Mouse (Mus musculus) brown adipose tissue, adult 24 weeks (tissue): ENCODE measurements at regions not wholly inside any gene's neighbourhood (a gene's known extent, or its start where the extent isn't known, plus 50 kb on each side); places are given as distances from the start of the nearest gene placed in this dataset.

Experiments used
- H3K27ac ChIP-seq: fragments of 200-500 bp; replicated peaks from 2 replicates; pipeline ENCODE4 v1.5.1; 2012; ENCODE audit warnings: low read depth, mild to moderate bottlenecking, low read length
- H3K4me1 ChIP-seq: fragments of 200-500 bp; 2 replicates; pipeline ENCODE4 v1.6.1; 2012; ENCODE audit warnings: low read length, mixed read lengths; ENCODE audit not compliant: control insufficient read depth, insufficient read depth, insufficient read length
- H3K4me3 ChIP-seq: fragments of 200-500 bp; 2 replicates; pipeline ENCODE4 v1.5.1; 2012; ENCODE audit warnings: low read depth, mild to moderate bottlenecking, low read length, moderate library complexity; ENCODE audit not compliant: insufficient read depth

DNA sequence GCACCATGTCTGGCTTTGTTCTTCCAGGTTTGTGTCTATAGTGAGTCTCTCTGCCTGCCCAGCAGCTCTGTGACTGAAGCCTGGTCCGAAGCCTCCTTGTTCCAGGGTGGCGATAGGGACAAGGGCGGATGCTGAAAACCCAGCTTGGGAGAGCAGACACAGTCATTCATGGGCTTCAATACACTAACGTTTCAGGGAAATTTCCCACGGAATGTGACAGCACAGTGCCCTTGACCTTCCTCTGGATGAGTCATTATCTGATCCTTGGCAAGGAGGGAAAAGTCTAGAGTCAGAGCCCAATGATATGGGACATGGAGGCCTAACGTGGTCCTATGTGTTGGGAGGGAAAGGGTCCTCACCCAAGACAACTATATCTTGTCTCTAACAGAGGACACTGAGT, 298.1 kb upstream of the Kcnab2 start:
- H3K4me1 ChIP-seq: no peaks in the 10 kb centered on the region
- no peak overlapping the region for H3K4me3 ChIP-seq

DNA sequence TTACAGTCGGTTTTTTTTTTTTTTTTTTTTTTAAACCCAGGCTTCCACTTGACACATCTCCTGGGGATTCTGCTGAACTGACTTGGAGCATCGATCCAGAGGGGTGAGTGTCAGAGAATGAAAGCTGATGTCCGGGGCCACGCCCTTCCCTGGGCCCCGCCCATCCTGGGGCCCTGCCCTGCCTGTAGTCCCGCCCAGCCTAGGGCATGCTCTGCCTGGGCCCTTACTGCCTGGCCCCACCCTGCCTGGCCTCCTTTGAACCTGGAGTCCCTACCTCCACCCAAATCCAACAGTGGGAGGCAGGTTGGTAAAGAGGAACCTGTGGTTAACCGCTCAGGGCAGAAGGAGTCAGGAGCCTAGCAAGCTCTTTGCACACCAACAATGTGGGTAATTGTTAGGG, 293.7 kb upstream of the Kcnab2 start:
- Histone ChIP-seq H3K27ac (no peak overlapping the region), H3K4me3 (no peak overlapping the region), H3K4me1 (no peaks in the 10 kb centered on the region)

More for the DNA sequence above, 298.1 kb upstream of the Kcnab2 start:
- no peak overlapping the region for H3K27ac ChIP-seq

DNA sequence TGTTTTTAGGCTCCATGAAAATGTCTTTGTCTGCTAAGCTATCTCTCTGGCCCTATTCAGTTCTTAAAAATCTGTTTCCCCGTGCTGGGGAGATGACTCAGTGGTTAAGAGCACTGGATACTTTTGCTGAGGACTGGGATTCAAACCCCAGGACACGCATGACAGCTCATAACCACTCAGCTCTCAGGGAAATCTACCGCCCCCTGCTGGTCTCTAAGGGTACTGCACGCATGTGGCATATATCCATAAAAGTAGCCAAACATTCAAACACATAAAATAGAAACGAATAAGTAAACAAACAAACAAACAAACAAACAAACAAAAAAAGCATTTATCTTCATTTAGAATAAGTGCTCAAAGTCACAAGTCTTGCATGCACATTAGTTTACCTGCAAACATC, 289.7 kb upstream of the Kcnab2 start:
- no peak overlapping the region for H3K27ac ChIP-seq
- H3K4me1 ChIP-seq: no peaks in the 10 kb centered on the region
- no peak overlapping the region for H3K4me3 ChIP-seq

DNA sequence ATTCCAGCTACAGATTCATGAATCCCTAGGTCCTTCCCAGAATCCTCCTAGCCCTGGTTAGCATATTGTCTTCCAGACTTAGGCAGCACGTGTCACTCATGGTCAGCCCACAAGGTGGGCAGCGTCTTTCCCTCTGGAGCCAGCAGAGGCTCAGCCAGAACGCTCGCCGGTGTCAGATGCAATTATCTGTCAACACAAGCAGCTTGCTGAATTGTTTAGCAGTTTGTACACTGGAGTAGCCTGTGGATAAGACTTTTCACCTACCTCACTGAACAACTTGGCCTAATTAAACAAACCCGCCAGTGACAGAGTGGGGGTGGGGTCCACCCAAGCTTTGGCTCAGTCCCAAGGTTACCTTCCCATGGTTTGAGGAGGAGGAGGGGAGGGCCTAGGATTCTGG, 285.4 kb upstream of the Kcnab2 start:
- H3K4me1 ChIP-seq: no peaks in the 10 kb centered on the region
- no peak overlapping the region for H3K27ac ChIP-seq
- no peak overlapping the region for H3K4me3 ChIP-seq

DNA sequence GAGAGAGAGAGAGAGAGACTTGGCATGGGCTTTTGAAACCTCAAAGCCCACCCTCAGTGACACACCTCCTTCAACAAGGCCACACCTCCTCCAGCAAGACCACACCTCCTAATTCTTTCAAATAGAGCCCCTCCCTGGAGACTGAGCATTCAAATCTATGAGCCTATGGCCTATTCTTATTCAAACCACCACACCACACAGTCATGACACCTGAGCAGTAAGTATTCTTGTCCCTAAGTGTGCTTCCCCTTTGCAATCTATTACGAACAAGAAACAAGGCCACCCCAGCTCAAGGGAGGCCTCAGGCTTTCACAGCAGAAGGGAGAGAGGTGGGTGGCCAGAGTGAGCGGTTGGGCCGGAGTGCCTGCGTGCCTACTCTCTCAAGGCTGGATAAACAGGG, 284.9 kb upstream of the Kcnab2 start:
- Histone ChIP-seq H3K27ac (no peak overlapping the region), H3K4me1 (no peaks in the 10 kb centered on the region), H3K4me3 (no peak overlapping the region)

DNA sequence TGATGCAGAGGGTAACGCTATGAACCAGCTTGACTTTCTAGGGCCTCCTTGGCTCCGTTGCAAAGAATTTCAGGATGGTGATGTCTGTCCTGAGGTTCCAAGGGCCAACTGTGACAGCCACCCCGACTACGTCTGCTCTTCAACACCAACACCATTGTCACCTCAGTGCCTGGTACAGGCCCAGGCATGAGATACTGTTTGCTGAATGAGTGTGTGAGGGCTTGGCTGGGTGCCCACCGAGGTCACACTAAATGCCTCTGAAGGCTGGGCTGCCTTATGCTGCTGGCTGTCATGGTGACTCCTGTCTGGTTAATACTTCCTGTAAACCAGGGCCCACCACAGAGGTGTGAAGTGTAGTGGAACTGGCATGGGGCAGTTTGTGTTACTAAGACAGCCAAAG, 279.5 kb upstream of the Kcnab2 start:
- H3K4me3 ChIP-seq: no peak overlapping the region

DNA sequence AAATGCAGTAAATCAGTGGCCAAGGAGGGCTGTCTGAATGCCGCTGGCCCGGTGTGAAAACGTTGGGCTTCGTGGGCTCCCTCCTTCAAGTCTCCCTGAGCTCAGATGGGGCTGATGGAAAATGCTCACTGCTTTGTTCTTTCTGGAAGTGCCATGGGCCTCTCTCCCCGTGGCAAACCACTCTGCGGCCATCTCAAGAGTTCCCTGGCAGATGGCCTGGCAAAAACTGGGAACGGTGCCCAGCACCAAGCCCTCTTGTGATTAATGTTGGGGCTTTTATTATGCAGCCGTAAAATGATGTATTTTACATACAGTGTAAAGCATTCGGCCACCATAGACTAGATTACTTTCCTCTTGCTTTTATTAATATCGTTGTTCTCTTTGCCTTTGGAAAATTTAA, 278.9 kb upstream of the Kcnab2 start:
- Histone ChIP-seq H3K4me1 (no peaks in the 10 kb centered on the region), H3K4me3 (no peak overlapping the region), H3K27ac (no peak overlapping the region)

More for the DNA sequence above, 279.5 kb upstream of the Kcnab2 start:
- no peaks in the 10 kb centered on the region for H3K4me1 ChIP-seq
- H3K27ac ChIP-seq: no peak overlapping the region

DNA sequence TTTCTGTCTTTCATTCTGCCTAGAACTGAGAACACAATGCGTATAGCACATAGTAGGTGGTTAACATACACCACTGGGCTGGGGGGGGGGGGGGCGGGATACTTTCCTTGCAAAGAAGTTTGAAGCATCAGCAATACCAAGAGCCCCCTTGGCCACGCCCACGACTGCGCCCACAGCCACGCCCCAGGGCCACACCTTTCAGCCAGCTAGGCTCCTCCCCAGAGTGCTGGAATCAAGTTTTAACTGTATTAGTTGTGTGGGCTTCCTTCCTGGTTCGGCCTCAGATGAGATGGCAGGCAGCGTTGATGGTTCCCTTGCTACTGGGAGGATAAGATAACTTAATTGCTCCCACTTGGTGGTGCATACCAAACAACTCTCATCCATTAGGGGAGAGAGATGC, 278.1 kb upstream of the Kcnab2 start:
- no peaks in the 10 kb centered on the region for H3K4me1 ChIP-seq
- H3K27ac ChIP-seq: no peak overlapping the region
- no peak overlapping the region for H3K4me3 ChIP-seq

DNA sequence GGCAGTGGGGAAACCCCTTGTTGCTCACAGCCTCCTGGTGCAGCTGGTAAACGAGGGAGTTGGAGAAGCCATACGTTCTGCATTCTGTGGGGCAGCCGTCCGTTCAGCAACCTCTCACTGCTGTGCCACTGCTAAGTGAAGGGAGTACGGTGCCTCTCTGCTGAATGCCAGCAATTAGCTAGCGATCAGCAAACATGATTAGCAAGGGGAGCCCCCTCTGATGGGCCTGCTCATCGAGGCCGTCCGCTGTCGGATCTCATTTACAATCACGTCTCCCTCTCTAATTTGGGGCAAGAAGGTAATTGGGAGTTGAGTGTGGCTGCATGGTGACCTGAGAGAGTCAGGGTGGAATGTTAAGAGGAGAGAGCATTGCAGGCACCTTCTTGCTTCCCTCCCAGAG, 266.7 kb upstream of the Kcnab2 start:
- Histone ChIP-seq H3K4me1 (no peaks in the 10 kb centered on the region), H3K27ac (no peak overlapping the region)

DNA sequence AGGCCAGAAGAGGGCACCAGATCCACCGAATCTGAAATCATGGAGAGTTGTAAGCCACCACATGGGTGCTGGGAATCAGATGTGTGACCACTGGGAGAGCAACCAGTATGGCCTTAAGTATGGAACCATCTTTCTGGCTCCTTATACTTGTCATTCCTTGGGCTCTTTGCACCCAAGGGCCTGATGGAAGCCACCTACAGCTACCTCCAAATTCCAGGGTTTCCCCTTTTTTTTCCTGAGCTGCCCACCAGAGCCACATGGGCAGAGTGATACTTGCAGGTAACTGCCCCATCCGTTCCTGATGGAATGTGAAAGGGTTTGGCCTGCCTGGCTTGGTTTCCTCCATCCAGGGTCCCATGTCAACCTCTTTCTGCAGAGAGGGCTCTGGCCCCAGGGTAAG, 255.3 kb upstream of the Kcnab2 start:
- Histone ChIP-seq H3K27ac (no peak overlapping the region), H3K4me1 (no peaks in the 10 kb centered on the region), H3K4me3 (no peak overlapping the region)

More for the DNA sequence above, 266.7 kb upstream of the Kcnab2 start:
- H3K4me3 ChIP-seq: no peak overlapping the region

DNA sequence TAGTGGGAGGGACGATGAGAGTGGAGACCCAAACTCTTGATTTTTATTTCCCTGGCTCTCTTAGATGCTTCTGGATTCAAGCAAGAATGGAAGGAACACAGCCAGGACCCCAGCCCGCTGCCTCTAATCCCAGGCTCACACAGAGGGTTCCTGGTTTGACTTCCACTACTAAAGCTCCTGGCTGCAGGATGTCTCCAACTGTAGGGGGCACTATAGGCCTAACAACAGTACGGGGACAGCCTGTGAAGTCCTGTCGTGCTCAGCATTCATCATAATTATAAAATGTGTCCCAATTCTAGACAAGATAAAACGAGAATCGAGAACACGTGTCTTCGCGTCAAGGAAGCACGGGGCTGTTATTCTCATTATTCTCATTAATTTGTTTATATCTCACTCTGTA, 254.3 kb upstream of the Kcnab2 start:
- Histone ChIP-seq H3K4me3 (no peak overlapping the region), H3K27ac (no peak overlapping the region), H3K4me1 (no peaks in the 10 kb centered on the region)

DNA sequence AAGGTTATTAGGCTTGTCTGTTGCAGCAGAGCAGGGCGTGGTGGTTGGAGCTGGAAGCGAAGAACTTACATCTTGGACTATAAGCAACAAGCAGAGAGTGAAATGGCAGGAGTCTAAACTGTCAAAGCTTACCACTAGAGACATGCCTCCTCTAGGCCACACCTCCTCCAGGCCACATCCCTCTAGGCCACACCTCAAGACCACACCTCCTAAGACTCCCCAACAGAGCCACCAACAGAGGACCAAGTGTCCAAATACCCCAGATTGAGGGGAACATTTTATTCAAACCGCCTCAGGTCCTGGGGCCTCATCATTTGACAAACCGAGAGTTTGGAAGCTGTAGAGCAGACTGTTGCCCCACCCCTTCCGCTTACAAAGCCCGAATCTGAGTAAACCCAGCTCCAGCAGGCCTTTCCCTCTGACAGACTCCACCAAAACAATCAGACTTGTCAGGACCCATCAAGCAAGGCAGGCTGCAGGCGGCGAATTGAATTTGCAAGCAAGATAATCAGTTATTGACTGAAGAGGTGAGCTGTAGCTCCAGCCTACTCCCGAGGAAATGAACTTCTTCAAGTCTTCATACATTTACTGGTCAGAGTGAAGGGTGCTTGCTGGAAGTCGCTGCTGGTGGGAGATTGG, 253.5 kb upstream of the Kcnab2 start:
- H3K4me3 ChIP-seq: no peak overlapping the region
- no peaks in the 10 kb centered on the region for H3K4me1 ChIP-seq
- no peak overlapping the region for H3K27ac ChIP-seq

DNA sequence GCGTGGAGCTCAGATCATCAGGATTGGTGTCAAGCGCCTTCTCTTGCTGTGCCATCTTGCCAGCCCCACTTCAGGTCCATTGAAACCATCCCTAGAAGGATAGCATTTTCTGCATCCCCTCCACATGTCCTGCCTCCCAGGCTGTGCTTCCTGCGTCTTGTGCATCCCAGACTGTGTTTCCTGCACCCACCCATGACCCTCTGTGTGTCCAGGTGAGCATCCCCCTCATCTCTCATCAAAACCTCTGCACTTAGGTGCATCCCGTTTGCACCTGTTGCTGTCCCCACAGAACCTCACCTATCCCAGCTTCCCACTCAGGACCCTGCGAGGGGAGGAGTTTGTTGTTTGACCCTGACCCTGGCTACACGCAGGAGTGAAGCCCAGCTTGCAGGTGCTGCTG, 251.8 kb upstream of the Kcnab2 start:
- no peaks in the 10 kb centered on the region for H3K4me1 ChIP-seq
- H3K27ac ChIP-seq: no peak overlapping the region

DNA sequence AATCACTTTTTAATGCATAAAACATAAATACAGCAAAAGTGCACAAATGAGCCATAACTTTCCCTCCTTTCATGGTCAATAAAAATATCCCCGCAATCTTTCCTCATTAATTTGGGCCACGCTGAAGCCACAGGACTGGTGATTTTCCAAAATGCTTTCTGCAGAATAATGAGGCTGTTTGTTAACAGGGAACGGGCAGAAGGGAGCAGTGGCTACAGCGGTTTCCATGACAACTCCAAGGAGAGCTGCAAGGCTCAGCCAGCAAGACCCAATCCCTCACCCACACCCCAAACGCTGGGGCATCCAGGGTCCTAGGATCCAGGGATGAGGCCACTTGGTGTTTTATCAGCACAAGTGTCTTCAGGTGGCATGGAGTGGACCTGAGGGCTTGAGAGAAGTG, 248.2 kb upstream of the Kcnab2 start:
- H3K27ac ChIP-seq: no peak overlapping the region

More for the DNA sequence above, 251.8 kb upstream of the Kcnab2 start:
- H3K4me3 ChIP-seq: no peak overlapping the region

DNA sequence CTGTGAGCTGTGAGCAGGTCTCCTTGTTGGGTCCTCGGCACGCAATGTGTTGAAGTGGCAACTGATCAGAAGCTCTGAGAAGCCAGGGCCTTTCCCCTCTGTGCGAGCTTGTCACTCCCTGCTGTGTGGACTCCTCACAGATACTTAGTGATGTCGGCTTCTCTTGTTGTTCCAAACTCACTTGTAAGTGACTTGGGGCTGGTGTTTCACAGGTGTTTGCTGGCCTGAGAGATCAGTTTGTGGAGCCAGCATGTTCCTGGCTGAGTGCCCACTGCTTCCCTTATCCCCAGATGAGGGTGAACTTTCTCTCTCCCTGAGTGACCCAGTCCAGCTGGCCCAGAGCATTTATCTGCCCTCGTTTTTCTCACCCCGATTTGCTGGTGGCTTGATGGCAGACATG, 247.8 kb upstream of the Kcnab2 start:
- Histone ChIP-seq H3K27ac (no peak overlapping the region), H3K4me3 (no peak overlapping the region), H3K4me1 (no peaks in the 10 kb centered on the region)

More for the DNA sequence above, 248.2 kb upstream of the Kcnab2 start:
- H3K4me3 ChIP-seq: no peak overlapping the region
- no peaks in the 10 kb centered on the region for H3K4me1 ChIP-seq

DNA sequence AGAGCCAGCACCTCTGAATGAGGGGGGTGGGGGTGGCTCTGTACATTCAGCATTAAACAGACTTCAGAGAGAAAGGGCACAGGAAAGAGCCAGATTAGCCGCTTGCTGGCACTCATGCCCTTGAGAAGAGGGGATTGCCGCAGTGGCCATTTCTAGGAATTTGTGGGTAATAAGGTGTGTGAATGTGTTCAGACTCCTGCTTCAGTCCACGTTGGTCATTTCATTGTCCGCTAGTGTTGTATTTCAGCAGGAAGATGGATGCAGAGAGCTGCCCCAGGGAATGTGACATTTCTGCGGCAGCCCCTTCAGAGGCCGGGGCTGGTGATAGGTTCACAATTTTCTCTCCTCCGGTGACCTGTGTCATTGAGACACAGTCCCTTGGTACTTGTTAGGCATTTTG, 247.1 kb upstream of the Kcnab2 start:
- no peak overlapping the region for H3K27ac ChIP-seq
- no peak overlapping the region for H3K4me3 ChIP-seq
- H3K4me1 ChIP-seq: no peaks in the 10 kb centered on the region

DNA sequence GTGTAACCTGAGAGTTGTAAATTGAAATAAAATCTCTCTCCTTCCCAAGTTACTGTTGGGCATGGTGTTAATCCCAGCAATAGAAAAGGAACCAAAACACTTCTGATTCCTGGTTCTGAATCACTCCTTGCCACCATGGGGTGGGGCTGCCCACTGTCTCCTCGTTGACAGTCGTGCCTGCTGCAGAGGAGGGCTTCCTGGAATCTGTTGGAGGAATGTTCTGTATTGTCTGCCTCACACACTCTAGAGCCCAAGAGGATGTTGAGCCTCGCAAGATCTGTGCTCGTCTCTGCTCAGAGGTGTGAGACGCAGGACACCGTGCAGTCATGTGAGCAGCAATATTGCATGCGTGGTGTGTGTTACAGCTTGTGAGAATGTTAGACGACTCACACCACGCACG, 246.4 kb upstream of the Kcnab2 start:
- Histone ChIP-seq H3K4me1 (no peaks in the 10 kb centered on the region), H3K27ac (no peak overlapping the region), H3K4me3 (no peak overlapping the region)
